Mouse (Mus musculus): Measurements from ENCODE around the gene Ppm1l. TPM values are rescaled to one million over a fixed set of nuclear protein-coding genes. Genes with fewer than 3 reads are reported as not detected.
A peak's percentile ranks its signal among the peaks of the same experiment; 100 is the strongest.

The Ppm1l gene
- polyA plus RNA-seq, 1 experiment from 2014 or later, result 5.7 TPM

DNA sequence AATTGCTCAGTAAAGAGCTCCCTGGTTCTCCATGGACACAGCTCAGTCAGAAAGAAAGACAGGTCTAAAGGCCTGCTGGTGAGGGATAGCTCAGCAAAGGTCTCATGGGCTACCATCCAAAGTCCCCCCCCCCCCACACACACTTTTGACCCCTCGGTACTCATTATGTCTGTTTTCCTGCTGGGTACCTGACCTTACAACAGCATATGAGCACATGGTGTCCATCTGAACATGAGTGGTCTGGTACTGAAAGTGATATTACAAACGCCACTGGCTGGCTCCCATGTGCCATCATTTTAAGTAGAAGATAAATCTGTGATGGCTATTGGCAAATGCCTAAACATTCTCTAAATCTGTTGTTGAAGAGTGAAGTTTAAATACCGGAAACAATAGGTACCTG lies 25.8 kb upstream of the Ppm1l start:
- Histone ChIP-seq H3K36me3 (ENCODE audit: insufficient read depth, low read length) (no peaks in the 10 kb centered on the region), H3K9ac (replicated peaks; ENCODE audit: low read length) (no peak overlapping the region), H3K27me3 (ENCODE audit: insufficient read depth, low read length) (no peaks in the 10 kb centered on the region), H3K4me1 (ENCODE audit: insufficient read depth, low read length) (0 out of 2 replicates have a peak, but pooled peaks cover 3% of the 10 kb centered on the region), H3K4me2 (replicated peaks; ENCODE audit: low read depth, low read length) (no peak overlapping the region), H3K27ac (ENCODE audit: low read length) (no peak overlapping the region), H3K9me3 (ENCODE audit: low read length) (no peaks in the 10 kb centered on the region), H3K4me3 (ENCODE audit: low read length) (no peak overlapping the region)
- ATAC-seq (ENCODE audit: low FRiP score, low TSS enrichment), result no peak
- 78% methylated on average over 3 of the region's 3 CpGs for WGBS

DNA sequence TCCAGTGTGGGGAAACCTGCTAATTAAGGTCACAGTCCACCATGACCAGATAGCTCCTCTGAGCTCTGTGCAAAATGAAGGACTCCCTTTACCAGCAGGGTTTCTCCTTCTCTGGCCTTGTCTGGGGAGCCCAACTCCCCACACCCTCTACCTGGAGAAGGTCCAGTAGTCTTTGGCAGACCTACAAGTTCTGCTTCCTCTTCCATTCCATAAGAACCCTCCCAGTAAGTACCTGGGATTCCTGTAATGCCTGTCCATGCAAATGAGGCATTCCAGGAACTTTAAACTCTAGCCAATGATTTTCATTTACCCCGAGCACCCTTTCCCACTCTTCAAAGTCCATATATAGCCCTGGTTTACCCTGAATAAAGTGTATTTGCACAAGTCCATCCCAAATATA lies 24.0 kb upstream of the Ppm1l start:
- no peaks in the 10 kb centered on the region for H3K27me3 ChIP-seq (ENCODE audit: insufficient read depth, low read length)
- H3K36me3 ChIP-seq (ENCODE audit: insufficient read depth, low read length), result no peaks in the 10 kb centered on the region
- no peak overlapping the region for H3K27ac ChIP-seq (ENCODE audit: low read length)
- 83% methylated on average over 1 of the region's 1 CpGs for whole genome bisulfite sequencing
- H3K4me2 ChIP-seq (replicated peaks; ENCODE audit: low read depth, low read length), result no peak overlapping the region
- no peaks in the 10 kb centered on the region for H3K9me3 ChIP-seq (ENCODE audit: low read length)
- 0 out of 2 replicates have a peak, but pooled peaks cover 3% of the 10 kb centered on the region for H3K4me1 ChIP-seq (ENCODE audit: insufficient read depth, low read length)
- no peak overlapping the region for H3K4me3 ChIP-seq (ENCODE audit: low read length)
- H3K9ac ChIP-seq (replicated peaks; ENCODE audit: low read length), result no peak overlapping the region
- ATAC-seq (ENCODE audit: low FRiP score, low TSS enrichment), result no peak

DNA sequence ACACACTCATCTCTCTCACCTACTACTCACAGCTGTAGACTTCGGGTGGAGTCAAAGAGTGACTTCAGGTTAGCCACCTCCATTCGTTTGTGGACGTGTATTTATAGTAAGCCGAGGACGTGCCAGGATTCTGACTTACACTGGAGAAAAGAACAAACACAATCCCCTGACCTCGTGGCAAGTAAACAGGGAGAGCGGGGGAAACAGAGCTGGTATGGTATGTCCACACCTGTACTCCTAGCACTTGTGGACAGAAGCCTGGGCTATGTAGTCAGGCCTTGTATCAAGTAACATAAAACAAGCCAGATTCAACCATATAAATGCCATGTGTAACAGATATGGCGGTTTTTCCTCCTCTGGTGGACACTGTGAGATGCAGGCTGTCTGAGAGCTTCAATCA lies 20.4 kb upstream of the Ppm1l start:
- H3K9me3 ChIP-seq (ENCODE audit: low read length), result no peaks in the 10 kb centered on the region
- no peak overlapping the region for H3K4me3 ChIP-seq (ENCODE audit: low read length)
- no peak overlapping the region for H3K27ac ChIP-seq (ENCODE audit: low read length)
- no peaks in the 10 kb centered on the region for H3K27me3 ChIP-seq (ENCODE audit: insufficient read depth, low read length)
- no peaks in the 10 kb centered on the region for H3K4me1 ChIP-seq (ENCODE audit: insufficient read depth, low read length)
- WGBS, result 51% methylated on average over 8 of the region's 8 CpGs
- no peak overlapping the region for H3K4me2 ChIP-seq (replicated peaks; ENCODE audit: low read depth, low read length)
- no peak for ATAC-seq (ENCODE audit: low FRiP score, low TSS enrichment)
- no peak overlapping the region for H3K9ac ChIP-seq (replicated peaks; ENCODE audit: low read length)
- no peaks in the 10 kb centered on the region for H3K36me3 ChIP-seq (ENCODE audit: insufficient read depth, low read length)

DNA sequence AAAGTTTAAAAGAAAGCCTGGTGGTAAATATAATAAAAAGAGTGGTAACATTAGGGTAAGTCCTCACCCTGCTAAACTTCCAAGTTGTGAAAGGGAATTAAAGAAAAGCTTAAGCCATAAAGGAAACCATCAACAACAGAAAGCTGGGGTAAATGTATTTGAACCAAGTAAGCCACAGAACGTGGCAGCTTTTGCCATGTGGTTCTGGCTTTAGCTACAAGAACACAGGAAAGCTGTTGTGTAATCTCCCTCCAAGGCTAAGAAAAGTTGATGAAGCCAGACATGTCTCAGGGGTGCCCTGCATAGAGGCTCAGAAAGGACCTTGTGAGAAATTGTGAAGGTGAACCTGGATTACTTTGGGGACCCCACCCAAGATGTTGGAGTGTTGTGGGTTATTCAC lies 16.5 kb upstream of the Ppm1l start:
- Histone ChIP-seq H3K27ac (ENCODE audit: low read length) (no peak overlapping the region), H3K9ac (replicated peaks; ENCODE audit: low read length) (no peak overlapping the region), H3K36me3 (ENCODE audit: insufficient read depth, low read length) (no peaks in the 10 kb centered on the region), H3K4me3 (ENCODE audit: low read length) (no peak overlapping the region), H3K27me3 (ENCODE audit: insufficient read depth, low read length) (no peaks in the 10 kb centered on the region), H3K4me1 (ENCODE audit: insufficient read depth, low read length) (no peaks in the 10 kb centered on the region), H3K9me3 (ENCODE audit: low read length) (no peaks in the 10 kb centered on the region), H3K4me2 (replicated peaks; ENCODE audit: low read depth, low read length) (no peak overlapping the region)
- ATAC-seq (ENCODE audit: low FRiP score, low TSS enrichment), result no peak
- 97% methylated on average over 1 of the region's 1 CpGs for WGBS

DNA sequence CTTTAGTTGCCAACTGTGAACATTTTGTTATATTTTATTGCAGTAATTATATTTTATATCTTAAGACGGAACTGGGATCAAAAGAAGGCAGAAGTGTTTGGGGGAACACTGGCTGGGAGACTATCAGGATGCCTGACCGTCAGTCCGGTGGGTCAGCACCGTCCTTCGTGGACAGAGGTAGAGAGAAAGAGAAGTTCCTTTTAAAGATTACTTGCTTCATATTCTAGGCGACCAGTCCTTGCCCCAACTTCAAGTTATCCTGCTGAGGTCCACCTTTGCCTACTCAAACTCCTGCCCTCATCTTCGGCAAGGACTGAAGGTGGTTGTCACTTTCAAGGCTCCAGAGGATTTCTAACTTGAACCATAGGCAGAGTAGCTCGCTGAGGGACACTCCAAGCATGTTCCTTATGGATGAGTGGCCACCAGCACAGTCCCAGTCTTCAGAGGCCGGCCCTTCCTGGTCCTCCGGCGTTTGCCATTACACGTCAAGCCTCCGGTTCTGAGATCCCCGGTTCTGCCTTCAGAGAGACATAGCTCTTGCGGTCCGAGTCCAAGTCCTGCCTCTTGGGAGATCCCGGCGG lies 761 bp upstream of the Ppm1l start:
- Histone ChIP-seq H3K4me3 (ENCODE audit: low read length) (peak overlapping the region; percentile 64), H3K9ac (replicated peaks; ENCODE audit: low read length) (peak overlapping the region; percentile 72), H3K27ac (ENCODE audit: low read length) (peak overlapping the region; percentile 55), H3K27me3 (ENCODE audit: insufficient read depth, low read length) (no peaks in the 10 kb centered on the region), H3K36me3 (ENCODE audit: insufficient read depth, low read length) (no peaks in the 10 kb centered on the region), H3K4me2 (replicated peaks; ENCODE audit: low read depth, low read length) (peak overlapping the region; percentile 71), H3K9me3 (ENCODE audit: low read length) (no peaks in the 10 kb centered on the region), H3K4me1 (ENCODE audit: insufficient read depth, low read length) (peaks cover 20% of the 10 kb centered on the region)
- 1% methylated on average over 18 of the region's 18 CpGs for WGBS
- peak; percentile 62 for ATAC-seq (ENCODE audit: low FRiP score, low TSS enrichment)

DNA sequence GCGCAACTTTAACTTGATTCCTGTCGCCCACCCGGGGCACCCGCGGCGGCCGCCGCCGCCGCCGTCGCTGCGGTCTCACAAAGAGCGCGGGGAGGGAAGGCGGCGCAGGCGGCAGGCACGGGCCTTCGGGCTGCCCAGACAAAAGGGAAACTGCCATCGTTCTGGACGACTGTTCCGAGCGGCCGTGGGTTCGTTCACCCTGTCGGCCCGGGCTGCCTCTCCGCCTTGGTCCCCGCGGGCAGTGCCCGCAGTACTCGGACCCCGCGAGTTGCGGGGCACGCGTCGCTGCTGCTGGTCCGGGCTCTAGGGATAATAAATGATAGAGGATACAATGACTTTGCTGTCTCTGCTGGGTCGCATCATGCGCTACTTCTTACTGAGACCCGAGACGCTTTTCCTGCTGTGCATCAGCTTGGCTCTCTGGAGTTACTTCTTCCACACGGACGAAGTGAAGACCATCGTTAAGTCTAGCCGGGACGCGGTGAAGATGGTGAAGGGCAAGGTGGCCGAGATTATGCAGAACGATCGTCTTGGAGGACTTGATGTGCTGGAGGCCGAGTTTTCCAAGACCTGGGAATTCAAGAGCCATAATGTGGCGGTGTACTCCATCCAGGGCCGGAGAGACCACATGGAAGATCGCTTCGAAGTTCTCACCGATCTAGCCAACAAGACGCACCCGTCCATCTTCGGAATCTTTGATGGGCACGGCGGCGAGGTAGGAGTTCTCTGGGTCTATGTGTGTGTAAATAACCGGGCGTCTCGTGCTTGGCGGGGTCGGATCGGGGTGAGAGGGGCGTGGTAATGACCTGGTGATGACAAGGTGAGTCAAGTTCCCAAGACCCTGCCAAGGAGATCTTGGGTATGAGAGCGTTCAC lies 827 bp downstream of the Ppm1l start:
- Histone ChIP-seq H3K9ac (replicated peaks; ENCODE audit: low read length) (peak overlapping the region; percentile 87), H3K4me3 (ENCODE audit: low read length) (peak overlapping the region; percentile 64), H3K36me3 (ENCODE audit: insufficient read depth, low read length) (no peaks in the 10 kb centered on the region), H3K27me3 (ENCODE audit: insufficient read depth, low read length) (no peaks in the 10 kb centered on the region), H3K9me3 (ENCODE audit: low read length) (no peaks in the 10 kb centered on the region), H3K4me2 (replicated peaks; ENCODE audit: low read depth, low read length) (peak overlapping the region; percentile 71), H3K27ac (ENCODE audit: low read length) (peak overlapping the region; percentile 38), H3K4me1 (ENCODE audit: insufficient read depth, low read length) (peaks cover 20% of the 10 kb centered on the region)
- ATAC-seq (ENCODE audit: low FRiP score, low TSS enrichment), result peak; percentile 49
- under 1% methylated on average over 73 of the region's 73 CpGs for WGBS

DNA sequence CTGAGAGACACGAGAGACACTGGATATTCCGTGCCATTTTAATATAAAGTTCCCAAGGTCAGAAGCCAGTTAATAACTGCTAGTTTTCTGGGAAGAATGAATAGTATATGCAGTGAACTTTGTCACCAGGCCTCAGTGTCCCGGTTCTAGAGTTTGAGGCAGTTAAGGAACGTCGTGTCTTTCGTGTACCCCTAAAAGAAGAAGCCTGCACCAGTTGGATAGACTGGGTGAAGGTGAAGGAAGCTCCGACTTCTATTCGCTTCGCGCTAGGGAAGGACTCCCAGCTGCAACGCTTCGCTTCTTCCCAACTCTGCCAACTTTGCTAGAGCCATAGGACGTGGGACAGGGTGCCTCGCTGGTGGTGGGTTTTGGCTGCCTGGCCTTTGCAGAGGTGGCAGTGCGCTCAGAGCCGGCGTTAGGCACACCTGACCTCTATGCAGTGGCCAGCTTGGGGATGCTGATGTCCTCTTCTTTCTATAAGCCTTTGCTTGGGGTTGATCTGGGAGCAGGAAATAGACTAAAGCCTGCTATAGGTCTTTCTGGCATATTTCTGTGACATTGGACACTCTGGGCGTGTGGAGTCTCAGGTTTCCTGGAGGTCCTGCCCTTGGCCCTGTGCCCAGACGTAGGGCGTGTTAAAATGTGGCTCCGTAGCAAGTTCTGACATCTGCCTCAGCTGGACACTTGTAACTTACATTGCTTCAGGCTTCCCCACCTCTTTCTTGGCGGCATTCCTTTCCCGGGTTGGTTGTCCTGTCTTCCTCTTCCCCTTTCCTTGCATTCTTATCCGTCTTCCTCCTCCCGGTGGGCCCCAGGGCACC lies 1.7 kb downstream of the Ppm1l start:
- Histone ChIP-seq H3K27me3 (ENCODE audit: insufficient read depth, low read length) (no peaks in the 10 kb centered on the region), H3K36me3 (ENCODE audit: insufficient read depth, low read length) (no peaks in the 10 kb centered on the region), H3K9ac (replicated peaks; ENCODE audit: low read length) (0 out of 2 replicates have a peak overlapping the region, but pooled peaks have one; percentile 6), H3K4me3 (ENCODE audit: low read length) (peak overlapping the region; percentile 64), H3K9me3 (ENCODE audit: low read length) (no peaks in the 10 kb centered on the region), H3K4me1 (ENCODE audit: insufficient read depth, low read length) (peaks cover 20% of the 10 kb centered on the region), H3K4me2 (replicated peaks; ENCODE audit: low read depth, low read length) (peak overlapping the region; percentile 71), H3K27ac (ENCODE audit: low read length) (no peak overlapping the region)
- WGBS, result 2% methylated on average over 25 of the region's 25 CpGs
- no peak for ATAC-seq (ENCODE audit: low FRiP score, low TSS enrichment)

DNA sequence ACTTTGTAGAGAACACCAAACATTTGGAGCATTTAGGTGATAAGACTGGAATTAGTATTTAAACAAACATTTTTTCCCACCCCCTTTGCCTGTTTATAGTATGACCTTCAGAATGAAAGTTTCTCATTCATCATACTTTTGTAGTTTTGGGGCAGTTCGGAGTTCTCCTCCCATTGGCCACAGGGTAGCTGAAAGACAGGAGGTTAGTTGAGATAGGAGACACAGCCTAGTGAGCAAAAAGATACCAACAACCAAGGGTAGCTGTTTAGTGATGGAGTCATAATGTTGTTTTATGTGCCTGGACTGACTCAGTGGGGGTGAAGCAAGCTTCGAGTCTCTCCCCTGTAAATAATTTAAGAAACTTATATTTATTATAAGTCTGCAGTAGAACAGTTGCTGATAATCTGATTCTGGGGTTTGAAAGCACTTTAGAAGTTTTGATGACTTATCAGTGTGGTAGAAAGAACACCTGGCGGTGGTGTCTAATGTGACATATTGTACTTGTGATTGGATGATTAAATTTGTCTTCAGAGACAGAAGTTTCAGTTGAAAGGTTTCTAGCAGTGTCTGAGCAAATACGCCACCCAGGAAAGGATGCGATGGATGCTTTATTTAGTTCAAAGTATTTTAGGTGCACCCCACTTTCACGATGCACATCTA lies 2.5 kb downstream of the Ppm1l start:
- Histone ChIP-seq H3K4me1 (ENCODE audit: insufficient read depth, low read length) (peaks cover 20% of the 10 kb centered on the region), H3K27ac (ENCODE audit: low read length) (no peak overlapping the region)

DNA sequence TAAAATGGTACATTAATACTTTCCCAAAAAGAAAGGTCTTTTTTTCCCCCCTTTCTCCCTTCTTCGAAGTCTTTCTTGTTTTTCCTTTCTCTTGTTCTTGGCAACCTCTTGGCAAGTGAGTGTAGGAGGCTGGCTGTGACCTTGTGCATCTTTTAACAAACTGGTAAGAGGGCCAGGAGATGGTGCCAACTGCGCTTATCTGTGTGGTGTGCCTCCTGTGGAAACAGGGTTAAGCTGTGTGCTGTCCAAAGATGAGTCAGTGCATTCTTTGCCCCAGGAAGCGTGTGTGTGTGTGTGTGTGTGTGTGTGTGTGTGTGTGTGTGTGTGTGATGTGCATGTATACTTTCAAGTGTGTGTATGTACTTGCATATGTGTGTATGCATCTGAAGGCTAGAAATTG lies 7.3 kb downstream of the Ppm1l start:
- Histone ChIP-seq H3K4me1 (ENCODE audit: insufficient read depth, low read length) (peaks cover 7% of the 10 kb centered on the region), H3K27me3 (ENCODE audit: insufficient read depth, low read length) (no peaks in the 10 kb centered on the region), H3K4me3 (ENCODE audit: low read length) (no peak overlapping the region), H3K27ac (ENCODE audit: low read length) (no peak overlapping the region), H3K9ac (replicated peaks; ENCODE audit: low read length) (no peak overlapping the region), H3K4me2 (replicated peaks; ENCODE audit: low read depth, low read length) (no peak overlapping the region), H3K36me3 (ENCODE audit: insufficient read depth, low read length) (no peaks in the 10 kb centered on the region), H3K9me3 (ENCODE audit: low read length) (no peaks in the 10 kb centered on the region)
- WGBS, result 76% methylated on average over 3 of the region's 3 CpGs
- ATAC-seq (ENCODE audit: low FRiP score, low TSS enrichment), result no peak

More for the DNA sequence above, 2.5 kb downstream of the Ppm1l start:
- peak overlapping the region; percentile 71 for H3K4me2 ChIP-seq (replicated peaks; ENCODE audit: low read depth, low read length)
- ATAC-seq (ENCODE audit: low FRiP score, low TSS enrichment), result no peak
- no peaks in the 10 kb centered on the region for H3K27me3 ChIP-seq (ENCODE audit: insufficient read depth, low read length)
- H3K4me3 ChIP-seq (ENCODE audit: low read length), result peak overlapping the region; percentile 64
- no peaks in the 10 kb centered on the region for H3K36me3 ChIP-seq (ENCODE audit: insufficient read depth, low read length)
- 69% methylated on average over 6 of the region's 6 CpGs for WGBS
- H3K9ac ChIP-seq (replicated peaks; ENCODE audit: low read length), result no peak overlapping the region
- H3K9me3 ChIP-seq (ENCODE audit: low read length), result no peaks in the 10 kb centered on the region

Data from kidney, embryonic 16.5 days (tissue).